Mouse (Mus musculus) C2C12 (cell line): Measurements from ENCODE around the gene Bphl. TPM values are rescaled to one million over a fixed set of nuclear protein-coding genes. Genes with fewer than 3 reads are reported as not detected.

Source experiments
- H3K27me3 ChIP-seq: one replicate; pipeline ENCODE4 v1.6.1; 2011; ENCODE audit not compliant: control insufficient read depth, insufficient read depth, insufficient read length
- H3K36me3 ChIP-seq: one replicate; pipeline ENCODE4 v1.6.1; 2011; ENCODE audit not compliant: control insufficient read depth, insufficient read depth
- H3K4me3 ChIP-seq: one replicate; pipeline ENCODE4 v1.5.1; 2011; ENCODE audit warnings: mild to moderate bottlenecking, control low read depth; ENCODE audit not compliant: poor library complexity, insufficient read depth, severe bottlenecking
- H3K79me2 ChIP-seq: one replicate; pipeline ENCODE4 v1.6.1; 2011; ENCODE audit not compliant: control insufficient read depth, insufficient read depth
- H3K79me3 ChIP-seq: one replicate; pipeline ENCODE4 v1.6.1; 2011; ENCODE audit warnings: low read depth, control low read depth
- H3ac ChIP-seq: one replicate; pipeline ENCODE3; 2011; ENCODE audit warnings: low read depth; ENCODE audit not compliant: control insufficient read depth, insufficient read length
- CEBPB ChIP-seq: IDR thresholded peaks from one replicate; pipeline ENCODE4 v1.6.1; 2011; ENCODE audit warnings: low read depth, mild to moderate bottlenecking, control low read depth, moderate library complexity
- CTCF ChIP-seq: IDR thresholded peaks from one replicate; pipeline ENCODE4 v1.5.1; 2011; ENCODE audit not compliant: control insufficient read depth, insufficient read depth, insufficient read length
- FOSL1 ChIP-seq: IDR thresholded peaks from one replicate; pipeline ENCODE4 v1.8.0; 2011; ENCODE audit warnings: mild to moderate bottlenecking, low read length; ENCODE audit not compliant: poor library complexity, insufficient read depth, severe bottlenecking
- MAX ChIP-seq: IDR thresholded peaks from one replicate; pipeline ENCODE4 v1.6.1; 2011; ENCODE audit warnings: mild to moderate bottlenecking, control low read depth
- MYOD1 ChIP-seq: IDR thresholded peaks from one replicate; pipeline ENCODE4 v1.6.1; 2011; ENCODE audit warnings: low read depth; ENCODE audit not compliant: control insufficient read depth, insufficient read length
- MYOG ChIP-seq: IDR thresholded peaks from one replicate; pipeline ENCODE4 v1.6.1; 2011; ENCODE audit not compliant: control insufficient read depth, insufficient read length; ENCODE audit errors: extremely low read depth
- USF1 ChIP-seq: IDR thresholded peaks from one replicate; pipeline ENCODE4 v1.6.1; 2011; ENCODE audit warnings: low read depth, mild to moderate bottlenecking, control low read depth, moderate library complexity
- long read RNA-seq, 2 experiments: library from polyadenylated mRNA; unstranded; transcript quantifications; one replicate each; pipeline ENCODE4 v2.0.0; 2019 to 2020
- polyA plus RNA-seq: library from polyadenylated mRNA; unstranded; fragments of >200 nt; fragmentation: generic; extraction: Trizol; gene quantifications from one replicate; pipeline ENCODE4 v1.2.1, GENCODE M21; 2012; ENCODE audit warnings: missing spikeins

Bphl gene
- 11.7 TPM for polyA plus RNA-seq
- long read RNA-seq, experiment 1, transcript Bphl-201 (7 exons, 1,253 nt): major isoform, 27 of 31 reads
- long read RNA-seq, experiment 1, partial matches to known transcripts: 2 of 31 reads
- long read RNA-seq, experiment 1, other reads (novel, unspliced or antisense): 2 of 31 reads
- long read RNA-seq, experiment 2, transcript Bphl-201 (7 exons, 1,253 nt): major isoform, 6 of 7 reads
- long read RNA-seq, experiment 2, partial matches to known transcripts: 0 of 7 reads
- long read RNA-seq, experiment 2, other reads (novel, unspliced or antisense): 1 of 7 reads

- no peak for TF ChIP-seq CEBPB
- no peak for TF ChIP-seq MAX
- TF ChIP-seq CTCF: no peak
- no peak for TF ChIP-seq USF1
- no peak for TF ChIP-seq MYOD1
- TF ChIP-seq FOSL1: no peak
- no peak for TF ChIP-seq MYOG
- Histone ChIP-seq H3K79me3 (no peaks in the 10 kb centered on the region), H3K4me3 (peak within 1 kb of the TSS; percentile 74), H3ac (peak within 1 kb of the TSS; percentile 88), H3K27me3 (no peaks in the 10 kb centered on the region), H3K79me2 (peaks cover 9% of the 10 kb centered on the region), H3K36me3 (peaks cover 20% of the 10 kb centered on the region)
These were observed at the start of gene Bphl for GRCm38 (mm10) chr13:34037172-34038055. TSS of gene Bphl (plus strand) at chr13:34037597.

DNA sequence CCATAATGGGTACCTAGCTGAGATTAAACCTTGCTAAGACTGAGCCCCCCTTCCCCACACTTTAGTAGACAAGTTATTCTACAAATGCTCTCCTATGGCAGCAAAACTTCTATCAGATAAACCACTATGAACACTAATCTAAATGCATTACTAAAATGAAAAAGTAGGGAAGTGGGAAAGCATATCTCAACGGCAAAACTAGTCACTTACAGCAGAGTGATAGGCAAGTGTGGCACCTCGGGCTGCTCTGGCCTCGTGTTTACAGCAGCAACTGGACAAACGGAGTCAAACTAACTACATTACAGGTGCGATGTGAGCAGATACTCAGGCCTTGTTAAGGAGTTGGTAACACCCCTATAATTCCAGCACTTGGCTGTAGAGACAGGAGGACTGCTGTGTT, 47.8 kb upstream of the Bphl start:
- no peaks in the 10 kb centered on the region for H3K79me2 ChIP-seq
- TF ChIP-seq MAX: no peak
- TF ChIP-seq MYOD1: no peak
- TF ChIP-seq CEBPB: no peak
- no peak for TF ChIP-seq FOSL1
- TF ChIP-seq USF1: no peak
- TF ChIP-seq MYOG: no peak
- no peak for TF ChIP-seq CTCF
- peaks cover 19% of the 10 kb centered on the region for H3K36me3 ChIP-seq
- no peak overlapping the region for H3K4me3 ChIP-seq
- H3ac ChIP-seq: no peak overlapping the region
- H3K79me3 ChIP-seq: no peaks in the 10 kb centered on the region
- no peaks in the 10 kb centered on the region for H3K27me3 ChIP-seq

DNA sequence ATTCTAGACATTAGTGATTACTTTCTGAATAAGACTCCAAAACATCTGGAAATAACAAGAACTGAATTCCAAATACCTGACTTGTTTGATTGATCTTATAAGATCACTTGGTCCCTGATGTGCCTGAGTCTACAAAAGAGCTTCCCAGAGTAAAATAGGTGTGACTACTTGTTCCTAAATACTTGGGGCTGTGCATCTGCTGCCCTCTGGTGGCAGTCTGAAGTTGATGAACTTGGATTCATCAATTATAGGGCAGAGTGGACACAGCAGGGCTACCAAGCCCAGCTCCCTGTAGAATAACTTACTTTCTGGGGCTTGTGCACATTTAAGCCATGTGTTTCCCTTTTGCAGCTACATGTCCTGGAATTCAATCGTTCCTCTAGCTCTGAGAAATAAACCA, 42.2 kb upstream of the Bphl start:
- no peaks in the 10 kb centered on the region for H3K79me3 ChIP-seq
- TF ChIP-seq MAX (no peak), CTCF (peak; percentile 16), USF1 (no peak)
- no peaks in the 10 kb centered on the region for H3K36me3 ChIP-seq
- H3K79me2 ChIP-seq: no peaks in the 10 kb centered on the region
- H3K27me3 ChIP-seq: no peaks in the 10 kb centered on the region
- no peak overlapping the region for H3K4me3 ChIP-seq
- H3ac ChIP-seq: no peak overlapping the region

GRCm38 (mm10) chr13:34002058-34003006, 35.1 kb upstream of the Bphl start, which contains the start of the genes Ripk1 and Serpinb6a:
TSS of gene Ripk1 (plus strand) at chr13:34002363.
TSS of gene Serpinb6a (minus strand) at chr13:34002794.
- peaks cover 31% of the 10 kb centered on the region for H3K79me3 ChIP-seq
- H3K27me3 ChIP-seq: no peaks in the 10 kb centered on the region
- H3K79me2 ChIP-seq: peaks cover 47% of the 10 kb centered on the region
- peaks cover 4% of the 10 kb centered on the region for H3K36me3 ChIP-seq
- peak within 1 kb of the TSS; percentile 75 for H3ac ChIP-seq
- H3K4me3 ChIP-seq: peak within 1 kb of the TSS; percentile 87
- TF ChIP-seq MAX: peak; percentile 75
- no peak for TF ChIP-seq MYOG

GRCm38 (mm10) chr13:34003058-34003457, 34.3 kb upstream of the Bphl start:
- Histone ChIP-seq H3K4me3 (peak overlapping the region; percentile 87), H3K79me3 (peaks cover 31% of the 10 kb centered on the region), H3K36me3 (peaks cover 4% of the 10 kb centered on the region), H3K27me3 (no peaks in the 10 kb centered on the region), H3K79me2 (peaks cover 54% of the 10 kb centered on the region), H3ac (peak overlapping the region; percentile 50)
- TF ChIP-seq USF1 (no peak), CEBPB (no peak), CTCF (no peak), MYOD1 (no peak), FOSL1 (no peak)
